Mouse (Mus musculus): ENCODE results near the gene Fcrla. TPM values are rescaled to one million over a fixed set of nuclear protein-coding genes. Genes with fewer than 3 reads are reported as not detected.
A peak's percentile ranks its signal among the peaks of the same experiment; 100 is the strongest.

The Fcrla gene
- polyA plus RNA-seq, 1 experiment from 2014 or later = 0.76 TPM

GRCm38 (mm10) chr1:170868905-170869283 is 58.5 kb downstream of the Fcrla start:
- Histone ChIP-seq H3K9ac (replicated peaks; ENCODE audit: low read depth) (peak overlapping the region; percentile 90; the same call in 1 of the 2 replicates), H3K4me3 (ENCODE audit: low read depth, low read length) (peak overlapping the region; percentile 93), H3K4me2 (replicated peaks; ENCODE audit: low read depth, low read length) (peak overlapping the region; percentile 72), H3K27ac (ENCODE audit: low read length) (no peak overlapping the region), H3K9me3 (ENCODE audit: low read length) (no peaks in the 10 kb centered on the region), H3K27me3 (replicated peaks; ENCODE audit: insufficient read depth, low read length) (no peaks in the 10 kb centered on the region), H3K36me3 (ENCODE audit: insufficient read depth, low read length) (no peaks in the 10 kb centered on the region), H3K4me1 (ENCODE audit: insufficient read depth, low read depth, low read length) (no peaks in the 10 kb centered on the region; the same call in 1 of the 2 replicates)
- WGBS = 13% methylated on average over 14 of the region's 14 CpGs
- ATAC-seq (no peak), DNase-seq (ENCODE audit: low spot score) (no peak)
- TF ChIP-seq EP300 (IDR thresholded peaks at IDR 0.05) (no peak; the same call in 1 of the 2 replicates), CTCF (IDR thresholded peaks at IDR 0.05) (no peak)

GRCm38 (mm10) chr1:170868107-170868904 is 59.1 kb downstream of the Fcrla start:
- Histone ChIP-seq H3K9me3 (ENCODE audit: low read length) (no peaks in the 10 kb centered on the region), H3K27me3 (replicated peaks; ENCODE audit: insufficient read depth, low read length) (no peaks in the 10 kb centered on the region), H3K27ac (ENCODE audit: low read length) (peak overlapping the region; percentile 88), H3K9ac (replicated peaks; ENCODE audit: low read depth) (peak overlapping the region; percentile 90), H3K36me3 (ENCODE audit: insufficient read depth, low read length) (no peaks in the 10 kb centered on the region), H3K4me3 (ENCODE audit: low read depth, low read length) (peak overlapping the region; percentile 93), H3K4me1 (ENCODE audit: insufficient read depth, low read depth, low read length) (no peaks in the 10 kb centered on the region; the same call in 1 of the 2 replicates), H3K4me2 (replicated peaks; ENCODE audit: low read depth, low read length) (peak overlapping the region; percentile 72)
- TF ChIP-seq CTCF (IDR thresholded peaks at IDR 0.05) = no peak
- TF ChIP-seq EP300 (IDR thresholded peaks at IDR 0.05) = peak; percentile 55
- peak; percentile 90 for ATAC-seq
- WGBS = under 1% methylated on average over 33 of the region's 33 CpGs
- peak; percentile 96 for DNase-seq (ENCODE audit: low spot score)

GRCm38 (mm10) chr1:170867691-170868105 is 59.7 kb downstream of the Fcrla start, which contains the start of gene Atf6:
Atf6 (minus strand) TSS chr1:170867771.
- peak; percentile 85 for ATAC-seq
- peak; percentile 96 for DNase-seq (ENCODE audit: low spot score)
- H3K36me3 ChIP-seq (ENCODE audit: insufficient read depth, low read length) = no peaks in the 10 kb centered on the region
- under 1% methylated on average over 25 of the region's 25 CpGs for WGBS
- H3K4me2 ChIP-seq (replicated peaks; ENCODE audit: low read depth, low read length) = peak within 1 kb of the TSS; percentile 72
- no peaks in the 10 kb centered on the region for H3K9me3 ChIP-seq (ENCODE audit: low read length)
- peak within 1 kb of the TSS; percentile 88 for H3K27ac ChIP-seq (ENCODE audit: low read length)
- TF ChIP-seq EP300 (IDR thresholded peaks at IDR 0.05) = peak; percentile 69; the same call in 1 of the 2 replicates
- TF ChIP-seq CTCF (IDR thresholded peaks at IDR 0.05) = no peak
- H3K4me3 ChIP-seq (ENCODE audit: low read depth, low read length) = peak within 1 kb of the TSS; percentile 93
- no peaks in the 10 kb centered on the region for H3K27me3 ChIP-seq (replicated peaks; ENCODE audit: insufficient read depth, low read length)
- no peaks in the 10 kb centered on the region; the same call in 1 of the 2 replicates for H3K4me1 ChIP-seq (ENCODE audit: insufficient read depth, low read depth, low read length)
- H3K9ac ChIP-seq (replicated peaks; ENCODE audit: low read depth) = peak within 1 kb of the TSS; percentile 90

Other genes with a start within 250 kb of the Fcrla start
- 10.8 and 11.0 TPM in 2 replicates for gene Atf6, start 59.8 kb downstream of the Fcrla start, polyA plus RNA-seq (2015; fragmentation: Nextera tagmentation; extraction: Ambion mirVana)
- 0.46 and 0.79 TPM in 2 replicates for gene Gm26620, start 42.5 kb downstream of the Fcrla start, polyA plus RNA-seq (2015; fragmentation: Nextera tagmentation; extraction: Ambion mirVana)
- gene Dusp12, start 42.0 kb downstream of the Fcrla start, polyA plus RNA-seq (2015; fragmentation: Nextera tagmentation; extraction: Ambion mirVana) = 22.5 and 23.2 TPM in 2 replicates
- 0.26 TPM in 1 of 2 replicates, not detected in the other for gene Fcrlb, start 14.6 kb downstream of the Fcrla start, polyA plus RNA-seq (2015; fragmentation: Nextera tagmentation; extraction: Ambion mirVana)
- gene Fcgr2b, start 49.0 kb upstream of the Fcrla start, polyA plus RNA-seq (2015; fragmentation: Nextera tagmentation; extraction: Ambion mirVana) = 6.9 and 9.2 TPM in 2 replicates
- gene Fcgr4, start 91.3 kb upstream of the Fcrla start, polyA plus RNA-seq (2015; fragmentation: Nextera tagmentation; extraction: Ambion mirVana) = 3.3 and 4.0 TPM in 2 replicates
- gene Fcgr3, start 137.4 kb upstream of the Fcrla start, polyA plus RNA-seq (2015; fragmentation: Nextera tagmentation; extraction: Ambion mirVana) = 29.3 and 37.4 TPM in 2 replicates
- 32.2 and 33.2 TPM in 2 replicates for gene Cfap126, start 186.3 kb upstream of the Fcrla start, polyA plus RNA-seq (2015; fragmentation: Nextera tagmentation; extraction: Ambion mirVana)
- 145 and 157 TPM in 2 replicates for gene Sdhc, start 223.0 kb upstream of the Fcrla start, polyA plus RNA-seq (2015; fragmentation: Nextera tagmentation; extraction: Ambion mirVana)
- gene Mpz, start 223.1 kb upstream of the Fcrla start, polyA plus RNA-seq (2015; fragmentation: Nextera tagmentation; extraction: Ambion mirVana) = 0.62 and 0.73 TPM in 2 replicates